Mouse (Mus musculus) gastrocnemius, adult 2 months (tissue): ENCODE results near the gene Snx10. TPM values are rescaled to one million over a fixed set of nuclear protein-coding genes. Genes with fewer than 3 reads are reported as not detected.

Experiments used
- DNase-seq: peaks from one replicate; pipeline ENCODE4 v3.0.0; 2022
- H3K27ac ChIP-seq: fragments of 200-600 bp; 2 replicates; pipeline ENCODE4 v1.8.1; 2022; ENCODE audit warnings: mild to moderate bottlenecking
- H3K4me3 ChIP-seq: fragments of 200-600 bp; 2 replicates; pipeline ENCODE4 v1.8.1; 2022; ENCODE audit warnings: mild to moderate bottlenecking, moderate library complexity
- CTCF ChIP-seq: fragments of 200-600 bp; IDR thresholded peaks from 2 replicates; pipeline ENCODE4 v1.8.1; 2022; ENCODE audit warnings: antibody characterized with exemption, mild to moderate bottlenecking, moderate library complexity
- intact Hi-C: fragments of 180-260 bp; cut with DNase I; formaldehyde crosslinking; loops from one replicate; pipeline ENCODE4 v1.15.1; 2025
- total RNA-seq, 2 experiments: library from RNA; stranded (reverse); gene quantifications; 2 replicates each; pipeline ENCODE4 v1.2.3; 2021

The Snx10 gene
- total RNA-seq, 2 experiments from 2014 or later = 4.4 to 6.1 TPM

DNA sequence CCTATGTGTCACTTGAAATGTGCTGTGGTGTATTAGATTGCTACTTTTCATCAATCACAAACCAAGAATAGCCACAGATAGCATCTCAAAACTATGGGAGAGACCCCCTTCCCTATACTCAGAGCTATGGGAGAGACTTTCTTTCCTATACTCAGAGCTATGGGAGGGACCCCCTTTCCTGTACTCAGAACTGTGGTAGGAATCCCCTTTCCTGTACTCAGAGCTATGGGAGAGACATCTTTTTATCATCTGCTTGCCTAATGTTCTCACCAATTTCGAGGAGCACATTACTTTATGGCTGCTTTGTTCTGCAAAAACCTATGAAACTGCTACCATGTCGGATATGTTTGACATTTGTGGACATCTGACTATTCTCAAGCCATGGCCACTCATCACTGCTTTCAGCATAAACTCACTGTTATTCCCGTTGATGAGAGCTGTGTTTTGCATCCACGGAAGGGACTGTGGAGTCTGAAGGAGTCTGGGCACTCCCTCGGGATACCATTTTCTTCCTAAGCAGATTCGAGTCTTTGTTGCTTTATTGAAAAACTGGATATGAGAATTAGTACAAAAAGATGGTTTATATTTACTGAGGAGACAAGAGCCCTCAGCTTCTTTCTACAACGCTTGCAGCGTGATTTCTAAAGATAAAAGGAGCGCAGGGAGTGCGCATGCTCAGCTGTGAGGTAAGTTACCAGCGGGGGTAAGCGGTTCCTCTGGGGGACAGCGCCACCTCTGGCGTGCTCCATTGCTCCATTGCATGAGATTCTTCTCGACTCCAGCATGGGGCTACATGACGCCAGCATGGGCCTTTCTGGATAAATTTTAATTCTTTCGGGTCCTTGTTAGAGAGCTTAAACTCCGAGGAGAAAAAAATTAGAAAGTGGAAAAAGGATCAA lies 14.7 kb upstream of the Snx10 start:
- Histone ChIP-seq H3K27ac (peak overlapping the region; percentile 55), H3K4me3 (peak overlapping the region; percentile 65)
- TF ChIP-seq CTCF = peak; percentile 68
- DNase-seq = peak; percentile 84
- intact Hi-C loops = loop anchor here (5.0 kb wide), 1 partner anchor 127 kb away; no protein-coding TSS in a partner anchor

DNA sequence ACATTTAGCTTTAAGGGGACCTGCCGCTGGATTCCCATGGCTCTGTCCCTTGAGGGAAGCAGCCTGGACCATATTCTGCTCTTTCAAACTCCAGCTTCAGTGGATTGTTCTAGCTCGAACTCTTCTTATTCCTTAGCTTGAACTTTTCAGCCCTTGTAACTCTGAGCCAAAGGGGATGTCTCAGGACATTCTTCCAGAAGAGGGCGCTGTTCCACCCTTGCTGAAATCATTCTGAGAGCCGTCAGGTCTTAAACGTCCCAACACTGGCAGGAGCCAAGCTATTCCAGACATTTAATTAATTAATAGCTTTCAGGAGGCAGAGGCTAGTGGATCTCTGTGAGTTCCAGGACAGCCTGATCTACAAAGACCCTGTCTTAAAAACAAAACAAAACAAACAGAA lies 13.6 kb upstream of the Snx10 start:
- Histone ChIP-seq H3K27ac (peak overlapping the region; percentile 2; the same call in 1 of the 2 replicates), H3K4me3 (peak overlapping the region; percentile 29; the same call in 1 of the 2 replicates)
- peak; percentile 71 for TF ChIP-seq CTCF
- intact Hi-C loops = loop anchor here (5.0 kb wide), 1 partner anchor 72 kb away; no protein-coding TSS in a partner anchor
- DNase-seq = peak; percentile 69

DNA sequence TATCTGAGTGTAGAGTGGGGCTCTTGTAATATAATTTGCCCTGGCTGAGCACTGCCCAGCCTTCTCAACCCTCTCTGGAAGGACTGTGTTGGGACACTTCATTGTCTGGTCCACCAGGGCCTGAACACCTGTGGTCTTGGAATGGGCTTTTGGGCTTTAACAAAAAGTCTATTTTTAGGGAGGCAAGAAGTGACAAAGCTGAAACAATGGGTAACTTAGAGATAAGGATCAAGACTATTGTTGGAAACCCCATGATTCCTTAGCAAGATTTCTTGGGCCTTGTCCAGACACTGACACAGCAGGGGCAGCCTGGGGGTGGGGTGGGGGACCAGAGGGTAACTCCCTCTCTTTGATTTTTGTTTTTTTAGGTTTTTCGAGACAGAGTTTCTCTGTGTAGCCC lies 12.8 kb upstream of the Snx10 start:
- no peak for TF ChIP-seq CTCF
- no peak overlapping the region for H3K4me3 ChIP-seq
- intact Hi-C loops = loop anchor here (5.0 kb wide), 1 partner anchor 71 kb away; no protein-coding TSS in a partner anchor
- H3K27ac ChIP-seq = no peak overlapping the region
- no peak for DNase-seq

DNA sequence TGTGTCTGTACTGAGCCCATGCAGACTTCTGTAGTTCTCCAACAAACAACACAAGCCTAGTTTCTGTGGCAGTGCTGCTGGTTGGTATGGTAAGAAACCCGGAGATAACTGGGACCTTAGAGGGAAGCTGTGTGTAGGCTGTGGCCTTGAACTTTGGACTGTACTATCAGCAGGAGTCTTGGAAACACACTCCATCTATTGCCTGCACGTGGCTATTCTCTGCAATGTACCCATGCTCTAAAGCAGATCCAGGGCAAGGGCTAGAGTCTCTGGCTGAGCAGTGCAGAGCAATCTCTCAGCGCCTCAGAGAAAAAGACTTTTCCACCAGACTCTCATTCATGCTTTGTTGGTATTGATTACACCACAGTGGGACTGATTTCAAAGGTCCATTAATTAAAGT lies 10.0 kb upstream of the Snx10 start:
- Histone ChIP-seq H3K27ac (no peak overlapping the region), H3K4me3 (no peak overlapping the region)
- DNase-seq = no peak
- TF ChIP-seq CTCF = no peak
- intact Hi-C loops = loop anchor here (5.0 kb wide), 1 partner anchor 69 kb away; no protein-coding TSS in a partner anchor

DNA sequence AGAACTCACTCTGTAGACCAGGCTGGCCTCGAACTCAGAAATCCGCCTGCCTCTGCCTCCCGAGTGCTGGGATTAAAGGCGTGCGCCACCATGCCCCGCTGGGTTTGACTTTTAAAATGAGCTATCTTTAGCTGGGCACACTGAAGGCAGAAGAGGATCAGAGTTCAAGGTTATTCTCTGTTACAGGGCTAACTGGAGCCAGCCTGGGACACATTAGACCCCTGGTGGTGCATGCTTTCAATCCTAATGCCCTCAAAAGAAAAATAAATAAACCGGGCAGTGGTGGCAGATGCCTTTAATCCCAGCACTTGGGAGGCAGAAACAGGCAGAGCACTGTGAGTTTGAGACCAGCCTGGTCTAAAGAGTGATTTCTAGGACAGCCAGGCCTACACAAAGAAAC lies 8.8 kb upstream of the Snx10 start:
- Histone ChIP-seq H3K27ac (no peak overlapping the region), H3K4me3 (no peak overlapping the region)
- no peak for DNase-seq
- no peak for TF ChIP-seq CTCF
- intact Hi-C loops = loop anchor here (5.0 kb wide), 1 partner anchor 67 kb away; no protein-coding TSS in a partner anchor

DNA sequence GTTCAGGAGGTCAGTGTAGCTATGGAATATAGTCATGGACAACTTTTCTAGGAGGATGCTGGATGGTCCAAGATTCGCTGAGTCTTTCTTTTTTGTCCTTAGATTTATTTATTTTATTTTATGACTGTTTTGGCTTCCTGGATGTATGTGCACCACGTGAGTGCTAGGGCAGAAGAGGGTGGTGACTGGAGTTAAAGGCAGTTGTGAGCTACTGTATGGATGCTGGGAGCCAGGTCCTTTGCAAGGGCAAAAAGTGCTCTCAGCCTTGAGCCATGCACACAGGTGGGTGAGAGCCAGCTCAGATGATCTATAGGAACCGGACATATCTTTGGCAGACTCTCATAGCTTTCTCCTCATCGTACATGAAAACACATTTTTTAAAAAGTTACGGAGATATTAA lies 391 bp upstream of the Snx10 start:
- intact Hi-C loops = no loop called here
- peak overlapping the region; percentile 84 for H3K4me3 ChIP-seq
- DNase-seq = no peak
- H3K27ac ChIP-seq = peak overlapping the region; percentile 84
- no peak for TF ChIP-seq CTCF

DNA sequence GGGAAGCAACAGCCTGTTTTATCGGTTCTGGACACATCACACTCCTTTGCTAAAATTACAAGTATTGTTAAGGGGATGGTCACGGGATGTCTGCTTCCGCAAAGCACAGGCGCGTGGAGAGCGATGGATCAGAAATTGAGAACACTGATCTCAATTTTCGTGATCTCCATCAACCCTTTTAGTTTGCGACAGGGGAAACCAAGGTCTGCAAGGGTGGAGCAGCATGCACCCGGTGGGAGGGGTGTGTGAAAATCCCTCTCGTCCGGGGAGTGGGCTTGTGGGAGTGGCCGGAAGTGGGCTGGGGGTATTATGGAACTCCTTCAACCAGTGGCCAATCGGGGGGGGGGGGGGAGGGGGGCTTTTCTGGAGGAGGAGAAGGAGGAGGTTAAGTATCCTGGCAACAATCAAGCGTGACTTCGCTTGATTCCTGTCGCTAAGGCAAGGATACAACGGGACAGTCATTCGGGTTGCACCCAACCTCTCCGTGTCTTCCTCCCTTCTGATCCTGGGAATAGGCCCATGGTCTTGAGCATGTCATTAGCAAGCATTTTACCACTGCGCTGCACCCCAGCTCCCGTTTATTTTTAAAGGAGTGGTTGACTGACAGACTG lies 725 bp downstream of the Snx10 start:
- intact Hi-C loops = no loop called here
- Histone ChIP-seq H3K27ac (peak overlapping the region; percentile 84), H3K4me3 (peak overlapping the region; percentile 84)
- peak; percentile 33 for DNase-seq
- TF ChIP-seq CTCF = no peak

DNA sequence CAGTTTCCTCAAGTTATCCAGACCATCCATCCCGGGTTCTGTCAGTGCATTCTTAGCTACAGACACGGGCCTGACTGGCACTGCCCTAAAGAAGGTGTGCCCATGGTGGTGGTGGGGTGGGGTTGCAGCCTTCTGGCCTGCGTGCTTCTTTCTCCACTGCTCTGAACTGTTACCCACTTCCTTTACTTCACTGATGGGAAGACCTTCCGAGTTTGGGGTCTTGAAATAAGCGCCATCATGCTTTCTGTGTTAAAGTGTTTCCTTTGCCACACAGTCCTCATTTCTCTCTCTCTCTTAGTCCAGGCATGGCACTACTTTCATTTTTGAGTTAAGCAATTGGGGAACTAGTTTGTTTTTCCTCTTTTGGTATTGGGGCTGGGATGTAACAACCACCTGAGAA lies 1.3 kb downstream of the Snx10 start:
- Histone ChIP-seq H3K27ac (peak overlapping the region; percentile 84), H3K4me3 (peak overlapping the region; percentile 84)
- intact Hi-C loops = no loop called here
- TF ChIP-seq CTCF = no peak
- DNase-seq = no peak

DNA sequence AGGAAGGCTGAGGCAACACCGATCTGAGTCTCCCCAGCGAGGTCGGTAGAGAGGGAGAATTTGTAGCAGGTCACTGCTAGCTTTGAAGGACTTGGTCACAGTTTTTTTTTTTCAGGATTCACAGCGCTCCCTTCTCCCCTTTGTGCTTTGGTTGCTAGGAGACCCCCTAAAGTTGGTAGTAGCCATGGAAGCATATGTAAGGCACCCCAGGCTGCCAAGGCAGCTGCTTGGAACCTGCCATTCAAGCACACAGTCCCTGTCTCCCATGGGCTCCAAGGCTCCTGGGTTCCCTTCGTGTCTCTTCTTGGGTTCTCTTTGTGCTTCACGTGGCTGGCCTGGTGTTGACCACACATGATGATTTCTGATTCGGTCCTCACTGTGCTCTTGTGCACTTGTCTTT lies 5.8 kb downstream of the Snx10 start:
- no peak overlapping the region for H3K4me3 ChIP-seq
- no peak for DNase-seq
- intact Hi-C loops = no loop called here
- TF ChIP-seq CTCF = no peak
- H3K27ac ChIP-seq = no peak overlapping the region

DNA sequence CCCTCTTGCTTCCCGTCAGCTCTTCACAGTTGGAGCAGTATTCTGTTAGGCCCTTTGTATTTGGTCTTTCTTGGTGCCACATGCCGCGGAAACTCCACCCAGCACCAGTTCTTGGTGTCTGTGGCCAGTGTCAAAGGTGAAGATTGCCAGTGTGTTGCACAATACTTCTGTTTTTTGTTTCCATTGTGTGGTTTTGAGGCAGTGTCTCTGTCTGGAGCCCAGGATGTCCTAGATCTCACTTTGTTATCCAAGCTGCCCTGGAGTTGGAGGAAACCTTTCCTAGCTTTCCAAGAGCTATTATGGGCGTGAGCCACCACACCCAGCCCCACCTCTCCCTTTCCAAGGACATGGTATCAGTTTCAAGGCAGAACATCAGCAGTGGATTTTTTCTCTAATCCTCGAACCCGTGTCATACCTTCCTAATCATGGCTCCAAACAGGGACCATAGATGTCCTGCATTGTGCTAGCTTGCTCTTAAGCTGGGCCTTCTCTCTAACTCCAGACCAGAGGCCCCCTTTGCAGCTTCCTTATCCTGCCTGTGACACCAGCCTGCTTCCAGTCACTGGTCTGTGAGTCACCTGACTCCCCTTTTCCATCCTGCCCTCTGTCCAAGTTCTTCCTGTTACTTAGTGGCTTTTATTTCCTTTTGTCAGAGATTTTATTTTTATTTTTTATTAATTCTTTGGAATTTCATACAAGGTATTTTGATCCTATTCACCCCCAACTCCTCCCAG lies 9.9 kb downstream of the Snx10 start:
- intact Hi-C loops = no loop called here
- no peak overlapping the region for H3K27ac ChIP-seq
- no peak for DNase-seq
- no peak overlapping the region for H3K4me3 ChIP-seq
- no peak for TF ChIP-seq CTCF

DNA sequence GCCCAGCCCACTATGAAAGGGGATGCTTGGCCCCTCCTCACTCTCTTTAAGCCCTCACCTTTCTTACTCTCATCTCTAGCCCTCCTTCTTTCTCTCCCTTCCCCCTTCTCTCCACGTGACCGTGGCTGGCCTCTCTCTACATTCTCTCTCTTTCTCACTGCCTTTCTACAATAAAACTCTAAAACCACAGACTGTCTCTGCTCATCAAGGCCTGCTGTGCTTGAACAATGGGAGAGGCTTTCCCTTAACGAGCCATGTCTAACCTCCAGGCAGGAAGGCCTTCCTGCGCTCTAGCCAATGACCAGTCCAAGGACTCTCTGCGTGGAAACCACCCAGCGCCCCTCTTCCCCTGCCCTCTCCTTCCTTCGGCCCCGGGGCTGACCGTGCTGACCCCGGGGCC lies 11.9 kb downstream of the Snx10 start:
- no peak for TF ChIP-seq CTCF
- Histone ChIP-seq H3K27ac (no peak overlapping the region), H3K4me3 (no peak overlapping the region)
- no peak for DNase-seq
- intact Hi-C loops = no loop called here

DNA sequence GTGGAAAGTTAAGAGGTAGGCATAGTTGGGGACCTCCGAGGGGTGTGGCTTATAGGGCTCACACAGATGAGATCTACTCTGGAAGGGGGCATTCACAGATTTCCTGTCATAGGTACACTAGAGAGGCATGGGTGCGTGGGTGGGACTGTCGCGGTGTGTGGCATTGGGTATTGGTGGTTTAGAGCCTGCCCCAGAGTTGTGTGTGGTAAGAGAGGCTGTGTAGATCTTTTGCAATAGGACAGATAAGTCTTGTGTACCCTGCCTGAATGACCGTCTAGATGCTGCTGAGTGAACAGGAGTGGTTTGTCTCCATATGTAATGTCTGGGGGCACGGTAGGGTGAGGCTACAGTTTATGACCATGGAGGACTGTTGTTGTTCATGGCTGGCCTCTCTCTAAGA lies 16.8 kb downstream of the Snx10 start:
- no peak for DNase-seq
- Histone ChIP-seq H3K27ac (no peak overlapping the region), H3K4me3 (no peak overlapping the region)
- intact Hi-C loops = no loop called here
- TF ChIP-seq CTCF = no peak

DNA sequence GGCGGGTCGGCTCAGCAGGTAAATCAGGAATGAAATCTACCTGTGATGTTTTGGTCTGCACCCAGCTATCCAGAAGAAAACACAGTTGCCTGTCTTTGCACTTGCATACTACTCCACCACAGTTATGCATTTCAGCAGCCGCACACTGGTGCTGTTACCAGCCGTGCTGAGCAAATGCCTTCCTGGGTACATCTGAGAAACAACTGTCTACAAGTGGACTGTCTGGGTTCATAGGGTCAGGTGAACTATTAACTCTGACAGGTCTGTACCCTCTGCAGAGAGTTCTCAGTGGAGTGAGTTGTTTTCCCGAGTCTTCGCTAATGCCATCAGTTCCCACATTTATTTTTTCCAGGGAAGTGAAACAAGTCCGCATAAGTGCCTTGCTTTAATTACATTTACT lies 17.7 kb downstream of the Snx10 start:
- no peak for TF ChIP-seq CTCF
- intact Hi-C loops = no loop called here
- no peak for DNase-seq
- Histone ChIP-seq H3K27ac (no peak overlapping the region), H3K4me3 (no peak overlapping the region)
